Mouse (Mus musculus): ENCODE data around the gene Clrn1. TPM values are rescaled to one million over a fixed set of nuclear protein-coding genes. Genes with fewer than 3 reads are reported as not detected.

Gene Clrn1
- total RNA-seq (2014; rRNA removed) = 3.3 and 7.1 TPM in 2 replicates
- 3.7 TPM in 2 replicates for polyA plus RNA-seq (2015; fragmentation: Nextera tagmentation; extraction: Ambion mirVana)

GRCm38 (mm10) chr3:58884801-58885573 lies at the start of gene Clrn1:
Gene Clrn1, minus strand, starts transcription at chr3:58885340.
- H3K27ac ChIP-seq = no peak within 1 kb of the TSS; the same call in 1 of the 2 replicates
- peak; percentile 43; the same call in 1 of the 2 replicates for ATAC-seq
- DNase-seq (ENCODE audit: low spot score) = peak; percentile 27
- H3K36me3 ChIP-seq (ENCODE audit: insufficient read depth, low read length) = no peaks in the 10 kb centered on the region
- H3K4me2 ChIP-seq (ENCODE audit: low read depth, low read length) = peak within 1 kb of the TSS; percentile 41
- 33% methylated on average over 20 of the region's 20 CpGs for WGBS
- peaks cover 13% of the 10 kb centered on the region for H3K4me1 ChIP-seq (ENCODE audit: insufficient read depth, low read length)
- no peaks in the 10 kb centered on the region for H3K9me3 ChIP-seq (ENCODE audit: low read length)
- no peaks in the 10 kb centered on the region for H3K27me3 ChIP-seq (ENCODE audit: insufficient read depth, low read length)
- H3K4me3 ChIP-seq (ENCODE audit: low read length) = no peak within 1 kb of the TSS; the same call in 1 of the 2 replicates
- H3K9ac ChIP-seq (replicated peaks; ENCODE audit: low read length) = 0 out of 2 replicates have a peak within 1 kb of the TSS, but pooled peaks have one; percentile 5
- no peak for TF ChIP-seq CTCF (IDR thresholded peaks at IDR 0.05; ENCODE audit: low read depth)

- H3K4me3 ChIP-seq (ENCODE audit: low read length) = no peak overlapping the region
- no peaks in the 10 kb centered on the region for H3K9me3 ChIP-seq (ENCODE audit: low read length)
- H3K27ac ChIP-seq = no peak overlapping the region
- DNase-seq (ENCODE audit: low spot score) = peak; percentile 54
- no peaks in the 10 kb centered on the region for H3K27me3 ChIP-seq (ENCODE audit: insufficient read depth, low read length)
- WGBS = 55% methylated on average over 7 of the region's 7 CpGs
- no peak for TF ChIP-seq CTCF (IDR thresholded peaks at IDR 0.05; ENCODE audit: low read depth)
- H3K4me2 ChIP-seq (ENCODE audit: low read depth, low read length) = no peak overlapping the region
- no peaks in the 10 kb centered on the region for H3K4me1 ChIP-seq (ENCODE audit: insufficient read depth, low read length)
- H3K9ac ChIP-seq (replicated peaks; ENCODE audit: low read length) = no peak overlapping the region
- H3K36me3 ChIP-seq (ENCODE audit: insufficient read depth, low read length) = no peaks in the 10 kb centered on the region
- no peak for ATAC-seq
These were observed 38.9 kb upstream of the Clrn1 start for GRCm38 (mm10) chr3:58924027-58924426.

GRCm38 (mm10) chr3:58923140-58923539 lies 38.0 kb upstream of the Clrn1 start:
- Histone ChIP-seq H3K9ac (replicated peaks; ENCODE audit: low read length) (no peak overlapping the region), H3K9me3 (ENCODE audit: low read length) (no peaks in the 10 kb centered on the region), H3K27me3 (ENCODE audit: insufficient read depth, low read length) (no peaks in the 10 kb centered on the region), H3K4me1 (ENCODE audit: insufficient read depth, low read length) (no peaks in the 10 kb centered on the region), H3K4me2 (ENCODE audit: low read depth, low read length) (no peak overlapping the region), H3K27ac (no peak overlapping the region), H3K36me3 (ENCODE audit: insufficient read depth, low read length) (no peaks in the 10 kb centered on the region), H3K4me3 (ENCODE audit: low read length) (no peak overlapping the region)
- ATAC-seq (no peak), DNase-seq (ENCODE audit: low spot score) (no peak)
- TF ChIP-seq CTCF (IDR thresholded peaks at IDR 0.05; ENCODE audit: low read depth) = no peak
- WGBS = 55% methylated on average over 11 of the region's 11 CpGs

GRCm38 (mm10) chr3:58922636-58923035 lies 37.5 kb upstream of the Clrn1 start:
- Histone ChIP-seq H3K4me3 (ENCODE audit: low read length) (no peak overlapping the region), H3K36me3 (ENCODE audit: insufficient read depth, low read length) (no peaks in the 10 kb centered on the region), H3K9ac (replicated peaks; ENCODE audit: low read length) (no peak overlapping the region), H3K4me1 (ENCODE audit: insufficient read depth, low read length) (no peaks in the 10 kb centered on the region), H3K27me3 (ENCODE audit: insufficient read depth, low read length) (no peaks in the 10 kb centered on the region), H3K9me3 (ENCODE audit: low read length) (no peaks in the 10 kb centered on the region), H3K27ac (no peak overlapping the region), H3K4me2 (ENCODE audit: low read depth, low read length) (no peak overlapping the region)
- ATAC-seq (no peak), DNase-seq (ENCODE audit: low spot score) (no peak)
- no peak for TF ChIP-seq CTCF (IDR thresholded peaks at IDR 0.05; ENCODE audit: low read depth)
- 67% methylated on average over 7 of the region's 7 CpGs for WGBS

GRCm38 (mm10) chr3:58921316-58921715 lies 36.2 kb upstream of the Clrn1 start:
- Histone ChIP-seq H3K4me3 (ENCODE audit: low read length) (no peak overlapping the region), H3K27me3 (ENCODE audit: insufficient read depth, low read length) (no peaks in the 10 kb centered on the region), H3K27ac (no peak overlapping the region), H3K36me3 (ENCODE audit: insufficient read depth, low read length) (no peaks in the 10 kb centered on the region), H3K4me1 (ENCODE audit: insufficient read depth, low read length) (no peaks in the 10 kb centered on the region), H3K9me3 (ENCODE audit: low read length) (no peaks in the 10 kb centered on the region), H3K9ac (replicated peaks; ENCODE audit: low read length) (no peak overlapping the region), H3K4me2 (ENCODE audit: low read depth, low read length) (no peak overlapping the region)
- WGBS = 55% methylated on average over 5 of the region's 5 CpGs
- ATAC-seq = no peak
- DNase-seq (ENCODE audit: low spot score) = no peak
- no peak for TF ChIP-seq CTCF (IDR thresholded peaks at IDR 0.05; ENCODE audit: low read depth)

- no peak for DNase-seq (ENCODE audit: low spot score)
These were observed 19.5 kb upstream of the Clrn1 start for GRCm38 (mm10) chr3:58904656-58905055.

More at GRCm38 (mm10) chr3:58904656-58905055, 19.5 kb upstream of the Clrn1 start:
- no peak for ATAC-seq
- no peaks in the 10 kb centered on the region for H3K27me3 ChIP-seq (ENCODE audit: insufficient read depth, low read length)
- no peaks in the 10 kb centered on the region for H3K9me3 ChIP-seq (ENCODE audit: low read length)
- H3K4me1 ChIP-seq (ENCODE audit: insufficient read depth, low read length) = no peaks in the 10 kb centered on the region
- H3K4me3 ChIP-seq (ENCODE audit: low read length) = no peak overlapping the region
- H3K36me3 ChIP-seq (ENCODE audit: insufficient read depth, low read length) = no peaks in the 10 kb centered on the region
- H3K9ac ChIP-seq (replicated peaks; ENCODE audit: low read length) = no peak overlapping the region
- H3K4me2 ChIP-seq (ENCODE audit: low read depth, low read length) = no peak overlapping the region
- H3K27ac ChIP-seq = no peak overlapping the region
- 84% methylated on average over 2 of the region's 2 CpGs for WGBS
- no peak for TF ChIP-seq CTCF (IDR thresholded peaks at IDR 0.05; ENCODE audit: low read depth)
